ENCODE assay signal across 10 mouse cellular contexts in the genomic region with DNA sequence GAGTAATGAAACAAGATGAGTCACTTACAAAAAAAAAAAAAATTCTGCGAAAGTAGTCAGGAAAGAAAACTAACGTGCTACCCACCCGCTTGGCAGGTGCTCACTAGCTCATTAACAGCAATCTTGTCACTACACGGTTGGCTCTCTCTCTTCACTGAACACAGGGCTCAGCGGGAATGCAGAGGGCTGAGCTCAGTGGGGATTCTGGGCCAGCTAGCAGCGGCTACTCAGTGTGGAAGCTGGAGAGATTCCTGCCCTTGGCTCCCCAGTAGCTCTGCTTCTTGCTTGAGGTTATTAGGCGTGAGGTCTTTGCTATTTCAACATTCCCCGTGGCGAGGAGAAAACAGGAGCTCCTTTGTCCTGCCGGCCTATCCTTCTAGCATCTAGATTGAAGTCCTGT. TPM values are rescaled to one million over a fixed set of nuclear protein-coding genes. Genes with fewer than 3 reads are reported as not detected.
DNase-seq lines count a peak whose midpoint lies in the region; ATAC-seq and TF ChIP-seq lines count a peak whose summit lies in the region.
"Had no signal": no experiment of that assay in that cellular context is flagged by ENCODE, and none has a peak within 500 bp of the region (broad histone marks: within the 10 kb centered on the region; RNA-seq: fewer than 3 reads in every experiment).

No protein-coding gene starts in this region.

- H3K9ac ChIP-seq in midbrain, embryonic 11.5 days (ENCODE audit: low read length), result no peak overlapping the region
- no peak overlapping the region for H3K9ac ChIP-seq in midbrain, embryonic 16.5 days (ENCODE audit: low read depth, low read length)
- H3K9ac ChIP-seq in heart, postnatal 0 days (replicated peaks; ENCODE audit: low read depth, low read length), result 0 out of 2 replicates have a peak overlapping the region, but pooled peaks have one; percentile 33
- H3K9ac ChIP-seq in kidney, embryonic 16.5 days (replicated peaks; ENCODE audit: low read length), result no peak overlapping the region

- no peaks in the 10 kb centered on the region for H3K4me1 ChIP-seq in midbrain, embryonic 11.5 days (ENCODE audit: control insufficient read depth, insufficient read depth, low read length)
- H3K4me1 ChIP-seq in midbrain, embryonic 16.5 days (ENCODE audit: control insufficient read depth, insufficient read depth, low read length), result no peaks in the 10 kb centered on the region
- peaks cover 4% of the 10 kb centered on the region; the same call in 1 of the 2 replicates for H3K4me1 ChIP-seq in heart, postnatal 0 days (ENCODE audit: control insufficient read depth, insufficient read depth)
- no peaks in the 10 kb centered on the region for H3K4me1 ChIP-seq in kidney, embryonic 16.5 days (ENCODE audit: insufficient read depth, low read length)

- TF ChIP-seq EP300 in heart, postnatal 0 days (IDR thresholded peaks at IDR 0.05; ENCODE audit: low read depth), result no peak

- no peak for TF ChIP-seq CTCF in heart, postnatal 0 days (IDR thresholded peaks at IDR 0.05; ENCODE audit: low read depth)

- no peak overlapping the region for H3K4me3 ChIP-seq in midbrain, embryonic 11.5 days (ENCODE audit: low read depth, low read length)
- no peak overlapping the region for H3K4me3 ChIP-seq in midbrain, embryonic 16.5 days (ENCODE audit: low read depth, low read length)
- no peak overlapping the region for H3K4me3 ChIP-seq in heart, postnatal 0 days (ENCODE audit: low read depth, low read length)
- no peak overlapping the region for H3K4me3 ChIP-seq in kidney, embryonic 16.5 days (ENCODE audit: low read length)

- no peak overlapping the region for H3K4me2 ChIP-seq in midbrain, embryonic 11.5 days
- no peak overlapping the region for H3K4me2 ChIP-seq in midbrain, embryonic 16.5 days (ENCODE audit: low read length)
- no peak overlapping the region for H3K4me2 ChIP-seq in heart, postnatal 0 days (ENCODE audit: low read depth, low read length)
- no peak overlapping the region for H3K4me2 ChIP-seq in kidney, embryonic 16.5 days (replicated peaks; ENCODE audit: low read depth, low read length)

- 9% methylated on average over 10 of the region's 10 CpGs for WGBS in midbrain, embryonic 11.5 days
- WGBS in midbrain, embryonic 16.5 days, result 7% methylated on average over 10 of the region's 10 CpGs
- 16% methylated on average over 10 of the region's 10 CpGs for WGBS in heart, postnatal 0 days
- 18% methylated on average over 10 of the region's 10 CpGs for WGBS in kidney, embryonic 16.5 days

- no peaks in the 10 kb centered on the region for H3K27me3 ChIP-seq in midbrain, embryonic 11.5 days (ENCODE audit: control insufficient read depth, insufficient read depth, low read length)
- H3K27me3 ChIP-seq in midbrain, embryonic 16.5 days (ENCODE audit: control insufficient read depth, insufficient read depth, low read depth, low read length), result no peaks in the 10 kb centered on the region
- no peaks in the 10 kb centered on the region for H3K27me3 ChIP-seq in heart, postnatal 0 days (ENCODE audit: control insufficient read depth, insufficient read depth, low read length)
- H3K27me3 ChIP-seq in kidney, embryonic 16.5 days (ENCODE audit: insufficient read depth, low read length), result peaks cover 6% of the 10 kb centered on the region; the same call in 1 of the 2 replicates

- no peak overlapping the region for H3K27ac ChIP-seq in midbrain, embryonic 11.5 days (ENCODE audit: low read depth, low read length)
- H3K27ac ChIP-seq in midbrain, embryonic 16.5 days (ENCODE audit: low read length), result no peak overlapping the region
- no peak overlapping the region for H3K27ac ChIP-seq in heart, postnatal 0 days (ENCODE audit: low read depth)
- no peak overlapping the region for H3K27ac ChIP-seq in kidney, embryonic 16.5 days (ENCODE audit: low read length)

- H3K36me3 ChIP-seq in midbrain, embryonic 11.5 days (ENCODE audit: control insufficient read depth, insufficient read depth, low read length), result no peaks in the 10 kb centered on the region
- H3K36me3 ChIP-seq in midbrain, embryonic 16.5 days (ENCODE audit: control insufficient read depth, insufficient read depth, low read length), result no peaks in the 10 kb centered on the region
- no peaks in the 10 kb centered on the region for H3K36me3 ChIP-seq in heart, postnatal 0 days (replicated peaks; ENCODE audit: control insufficient read depth, insufficient read depth, low read length)
- H3K36me3 ChIP-seq in kidney, embryonic 16.5 days (ENCODE audit: insufficient read depth, low read length), result no peaks in the 10 kb centered on the region

- DNase-seq in adrenal gland, postnatal 36 days, result peak; percentile 42 to 43
- no peak for DNase-seq in adrenal gland, adult 18-20 months (ENCODE audit: low spot score in 2 of 2)
- peak; percentile 88 for DNase-seq in midbrain, embryonic 11.5 days (ENCODE audit: low spot score, missing footprints)
- no peak for DNase-seq in heart, postnatal 0 days (ENCODE audit: low spot score)
- peak; percentile 89 for DNase-seq in retina, postnatal 1 day
- DNase-seq in kidney, adult 18-20 months, result no peak
- DNase-seq: kidney, postnatal 36 days had no signal

- H3K9me3 ChIP-seq in midbrain, embryonic 11.5 days (ENCODE audit: control insufficient read depth, low read length), result no peaks in the 10 kb centered on the region
- no peaks in the 10 kb centered on the region for H3K9me3 ChIP-seq in midbrain, embryonic 16.5 days (replicated peaks; ENCODE audit: control insufficient read depth, low read length, poor library complexity, severe bottlenecking)
- H3K9me3 ChIP-seq in heart, postnatal 0 days (replicated peaks; ENCODE audit: control insufficient read depth, low read length), result no peaks in the 10 kb centered on the region
- H3K9me3 ChIP-seq in kidney, embryonic 16.5 days (ENCODE audit: low read length), result peaks cover 2% of the 10 kb centered on the region; the same call in 1 of the 2 replicates

- no peak for ATAC-seq in midbrain, embryonic 11.5 days (ENCODE audit: low FRiP score)
- ATAC-seq in midbrain, embryonic 16.5 days, result no peak
- no peak for ATAC-seq in heart, postnatal 0 days (ENCODE audit: insufficient read depth, low read depth)
- ATAC-seq in kidney, embryonic 16.5 days (ENCODE audit: low FRiP score, low TSS enrichment), result no peak

RNA-seq across cellular contexts. Expression of a gene that starts 17.9 kb away (rescaled TPM):
- 1 to 10 TPM in 1 of 2 experiments, under 1 TPM in 1; 0.79 to 1.4 TPM for total RNA-seq in adrenal gland, postnatal 36 days (2021)
- 1 to 10 TPM; 1.0 TPM for total RNA-seq in adrenal gland, adult 18-20 months (2021)
- 2.3 and 2.9 TPM in 2 replicates for polyA plus RNA-seq in midbrain, embryonic 11.5 days (2014; fragmentation: Nextera tagmentation; extraction: Ambion mirVana)
- polyA plus RNA-seq in midbrain, embryonic 16.5 days (2015; fragmentation: Nextera tagmentation; extraction: Ambion mirVana), result 14.2 and 16.9 TPM in 2 replicates
- 0.04 and 0.89 TPM in 2 replicates for total RNA-seq in heart, postnatal 0 days (2014; rRNA removed; ENCODE audit: low replicate concordance)
- polyA plus RNA-seq in heart, postnatal 0 days (2015; fragmentation: Nextera tagmentation; extraction: Ambion mirVana), result 0.51 and 0.73 TPM in 2 replicates
- 20.7 and 24.0 TPM in 2 replicates for polyA plus RNA-seq in kidney, embryonic 16.5 days (2015; fragmentation: Nextera tagmentation; extraction: Ambion mirVana)
- total RNA-seq: neutrophil, adult 5-6 weeks had no signal

RNA-seq across cellular contexts. Expression of a gene that starts 33.2 kb away (rescaled TPM):
- total RNA-seq in adrenal gland, postnatal 36 days (2021), result 10 to 100 TPM; 28.1 to 32.8 TPM
- 10 to 100 TPM; 27.4 to 28.6 TPM for total RNA-seq in adrenal gland, adult 18-20 months (2021)
- 24.1 and 24.2 TPM in 2 replicates for polyA plus RNA-seq in midbrain, embryonic 11.5 days (2014; fragmentation: Nextera tagmentation; extraction: Ambion mirVana)
- polyA plus RNA-seq in midbrain, embryonic 16.5 days (2015; fragmentation: Nextera tagmentation; extraction: Ambion mirVana), result 21.1 and 23.5 TPM in 2 replicates
- 19.9 and 22.3 TPM in 2 replicates for total RNA-seq in heart, postnatal 0 days (2014; rRNA removed; ENCODE audit: low replicate concordance)
- polyA plus RNA-seq in heart, postnatal 0 days (2015; fragmentation: Nextera tagmentation; extraction: Ambion mirVana), result 5.8 TPM in 2 replicates
- polyA plus RNA-seq in kidney, embryonic 16.5 days (2015; fragmentation: Nextera tagmentation; extraction: Ambion mirVana), result 15.9 and 21.0 TPM in 2 replicates

Comparison
In these comparisons a context has a peak if more than half of its experiments do, and no peak if none do; other contexts are left out.
1. DNase-seq: peak in adrenal gland, postnatal 36 days (2 of 2), midbrain, embryonic 11.5 days (single experiment) and retina, postnatal 1 day (single experiment); none in adrenal gland, adult 18-20 months (0 of 2), heart, postnatal 0 days (single experiment) and kidney, adult 18-20 months (single experiment).